Mouse (Mus musculus) forebrain, embryonic 10.5 days (tissue): ENCODE data around the gene Wdr81. TPM values are rescaled to one million over a fixed set of nuclear protein-coding genes. Genes with fewer than 3 reads are reported as not detected.
A peak's percentile ranks its signal among the peaks of the same experiment; 100 is the strongest.

Experiments
- DNase-seq: peaks from one replicate; pipeline ENCODE4 v3.0.0-alpha.2; 2017; ENCODE audit warnings: low spot score; ENCODE audit errors: extremely low spot score
- H3K27ac ChIP-seq: fragments of 300-500 bp; sonication (generic); 2 replicates; pipeline ENCODE4 v1.5.1; 2016; ENCODE audit warnings: mild to moderate bottlenecking
- H3K27me3 ChIP-seq: fragments of 300-500 bp; sonication (generic); 2 replicates; pipeline ENCODE4 v1.6.1; 2016; ENCODE audit warnings: mild to moderate bottlenecking; ENCODE audit not compliant: poor library complexity, severe bottlenecking
- H3K36me3 ChIP-seq: fragments of 300-500 bp; sonication (generic); replicated peaks from 2 replicates; pipeline ENCODE4 v1.6.1; 2016; ENCODE audit warnings: mild to moderate bottlenecking, moderate library complexity
- H3K4me1 ChIP-seq: fragments of 300-500 bp; sonication (generic); 2 replicates; pipeline ENCODE4 v1.6.1; 2016
- H3K4me3 ChIP-seq: fragments of 300-500 bp; sonication (generic); 2 replicates; pipeline ENCODE4 v1.5.1; 2016; ENCODE audit warnings: mild to moderate bottlenecking, moderate library complexity
- H3K9me3 ChIP-seq: fragments of 300-500 bp; sonication (generic); 2 replicates; pipeline ENCODE4 v1.6.1; 2016; ENCODE audit warnings: mild to moderate bottlenecking, moderate library complexity
- WGBS: fragments of 180-500 bp; shearing (Covaris S2); methylation state at CpG from one replicate; pipeline ENCODE4 v1.1.7; 2016; 5-methylcytosine and 5-hydroxymethylcytosine counted together
- polyA plus RNA-seq: library from polyadenylated mRNA; unstranded; fragments of >200 nt; fragmentation: Nextera tagmentation; extraction: Ambion mirVana; gene quantifications from 2 replicates; pipeline ENCODE4 v1.2.1, GENCODE M21; 2016

Wdr81 gene
- polyA plus RNA-seq, 1 experiment from 2014 or later: 6.4 TPM

- Histone ChIP-seq H3K9me3 (no peaks in the 10 kb centered on the region), H3K4me1 (peaks cover 17% of the 10 kb centered on the region), H3K27me3 (no peaks in the 10 kb centered on the region), H3K27ac (peak overlapping the region; percentile 18; the same call in 1 of the 2 replicates), H3K4me3 (no peak overlapping the region), H3K36me3 (peaks cover 37% of the 10 kb centered on the region)
- DNase-seq: no peak
- 55% methylated on average over 8 of the region's 8 CpGs for WGBS
Observed at GRCm38 (mm10) chr11:75443711-75444110, 10.8 kb downstream of the Wdr81 start.

- H3K27me3 ChIP-seq: no peaks in the 10 kb centered on the region
- H3K27ac ChIP-seq: no peak overlapping the region
- peaks cover 17% of the 10 kb centered on the region for H3K4me1 ChIP-seq
- H3K9me3 ChIP-seq: no peaks in the 10 kb centered on the region
- WGBS: 91% methylated on average over 16 of the region's 16 CpGs
- no peak for DNase-seq
- no peak overlapping the region for H3K4me3 ChIP-seq
- peaks cover 20% of the 10 kb centered on the region for H3K36me3 ChIP-seq
Observed at GRCm38 (mm10) chr11:75441601-75442000, 12.9 kb downstream of the Wdr81 start.

- no peak overlapping the region for H3K27ac ChIP-seq
- H3K4me1 ChIP-seq: peaks cover 17% of the 10 kb centered on the region
- H3K36me3 ChIP-seq: peaks cover 20% of the 10 kb centered on the region
- no peak overlapping the region for H3K4me3 ChIP-seq
- 91% methylated on average over 7 of the region's 7 CpGs for WGBS
- no peaks in the 10 kb centered on the region for H3K27me3 ChIP-seq
- DNase-seq: no peak
- no peaks in the 10 kb centered on the region for H3K9me3 ChIP-seq
Observed at GRCm38 (mm10) chr11:75441034-75441433, 13.5 kb downstream of the Wdr81 start.

- H3K4me3 ChIP-seq: no peak overlapping the region
- 77% methylated on average over 3 of the region's 3 CpGs for WGBS
- DNase-seq: no peak
- no peaks in the 10 kb centered on the region for H3K9me3 ChIP-seq
- H3K4me1 ChIP-seq: peaks cover 17% of the 10 kb centered on the region
- H3K27ac ChIP-seq: no peak overlapping the region
- peaks cover 17% of the 10 kb centered on the region for H3K36me3 ChIP-seq
- H3K27me3 ChIP-seq: no peaks in the 10 kb centered on the region
Observed at GRCm38 (mm10) chr11:75439951-75440350, 14.6 kb downstream of the Wdr81 start.

- H3K9me3 ChIP-seq: peaks cover under 1% of the 10 kb centered on the region; the same call in 1 of the 2 replicates
- peaks cover 16% of the 10 kb centered on the region for H3K4me1 ChIP-seq
- no peak within 1 kb of the TSS for H3K4me3 ChIP-seq
- peaks cover 12% of the 10 kb centered on the region for H3K36me3 ChIP-seq
- 92% methylated on average over 6 of the region's 6 CpGs for WGBS
- no peaks in the 10 kb centered on the region for H3K27me3 ChIP-seq
- H3K27ac ChIP-seq: no peak within 1 kb of the TSS
- no peak for DNase-seq
Observed at GRCm38 (mm10) chr11:75439363-75439762, 15.2 kb downstream of the Wdr81 start, which contains the start of gene Serpinf2. Serpinf2 (minus strand) TSS chr11:75439591.

- Histone ChIP-seq H3K9me3 (peaks cover 4% of the 10 kb centered on the region; the same call in 1 of the 2 replicates), H3K4me3 (no peak overlapping the region), H3K4me1 (peaks cover 10% of the 10 kb centered on the region), H3K27me3 (no peaks in the 10 kb centered on the region), H3K36me3 (peaks cover 10% of the 10 kb centered on the region), H3K27ac (no peak overlapping the region)
- no peak for DNase-seq
- WGBS: 97% methylated on average over 3 of the region's 3 CpGs
Observed at GRCm38 (mm10) chr11:75438804-75439203, 15.7 kb downstream of the Wdr81 start.

- peaks cover 10% of the 10 kb centered on the region for H3K36me3 ChIP-seq
- H3K27ac ChIP-seq: no peak overlapping the region
- no peak for DNase-seq
- H3K4me3 ChIP-seq: no peak overlapping the region
- H3K4me1 ChIP-seq: peaks cover 5% of the 10 kb centered on the region; the same call in 1 of the 2 replicates
- 84% methylated on average over 13 of the region's 13 CpGs for WGBS
- peaks cover 4% of the 10 kb centered on the region; the same call in 1 of the 2 replicates for H3K9me3 ChIP-seq
- no peaks in the 10 kb centered on the region for H3K27me3 ChIP-seq
Observed at GRCm38 (mm10) chr11:75438194-75438593, 16.3 kb downstream of the Wdr81 start.

- WGBS: 87% methylated on average over 5 of the region's 5 CpGs
- H3K27ac ChIP-seq: no peak overlapping the region
- H3K36me3 ChIP-seq: no peaks in the 10 kb centered on the region
- DNase-seq: no peak
- no peaks in the 10 kb centered on the region for H3K27me3 ChIP-seq
- no peak overlapping the region for H3K4me3 ChIP-seq
- peaks cover 7% of the 10 kb centered on the region; the same call in 1 of the 2 replicates for H3K9me3 ChIP-seq
- no peaks in the 10 kb centered on the region for H3K4me1 ChIP-seq
Observed at GRCm38 (mm10) chr11:75434138-75434537, 20.4 kb downstream of the Wdr81 start.

- Histone ChIP-seq H3K27ac (no peak overlapping the region), H3K4me3 (no peak overlapping the region), H3K36me3 (no peaks in the 10 kb centered on the region), H3K9me3 (peaks cover 7% of the 10 kb centered on the region; the same call in 1 of the 2 replicates), H3K4me1 (no peaks in the 10 kb centered on the region), H3K27me3 (no peaks in the 10 kb centered on the region)
- WGBS: 87% methylated on average over 11 of the region's 11 CpGs
- no peak for DNase-seq
Observed at GRCm38 (mm10) chr11:75431307-75431706, 23.2 kb downstream of the Wdr81 start.

GRCm38 (mm10) chr11:75429019-75429705, 25.4 kb downstream of the Wdr81 start:
- DNase-seq: no peak
- Histone ChIP-seq H3K27ac (no peak overlapping the region), H3K9me3 (peaks cover 5% of the 10 kb centered on the region; the same call in 1 of the 2 replicates), H3K4me3 (no peak overlapping the region), H3K27me3 (no peaks in the 10 kb centered on the region), H3K36me3 (no peaks in the 10 kb centered on the region), H3K4me1 (no peaks in the 10 kb centered on the region)
- WGBS: 92% methylated on average over 9 of the region's 9 CpGs

- no peak overlapping the region for H3K27ac ChIP-seq
- no peaks in the 10 kb centered on the region for H3K36me3 ChIP-seq
- H3K27me3 ChIP-seq: no peaks in the 10 kb centered on the region
- WGBS: 96% methylated on average over 3 of the region's 3 CpGs
- H3K9me3 ChIP-seq: no peaks in the 10 kb centered on the region
- no peak for DNase-seq
- H3K4me3 ChIP-seq: no peak overlapping the region
- peaks cover 31% of the 10 kb centered on the region for H3K4me1 ChIP-seq
Observed at GRCm38 (mm10) chr11:75424459-75424858, 30.1 kb downstream of the Wdr81 start.

GRCm38 (mm10) chr11:75424033-75424432, 30.5 kb downstream of the Wdr81 start:
- WGBS: 93% methylated on average over 9 of the region's 9 CpGs
- Histone ChIP-seq H3K4me3 (no peak overlapping the region), H3K4me1 (peaks cover 31% of the 10 kb centered on the region), H3K36me3 (no peaks in the 10 kb centered on the region), H3K27me3 (no peaks in the 10 kb centered on the region), H3K9me3 (no peaks in the 10 kb centered on the region), H3K27ac (no peak overlapping the region)
- no peak for DNase-seq

GRCm38 (mm10) chr11:75423091-75423490, 31.4 kb downstream of the Wdr81 start:
- peak overlapping the region; percentile 83; the same call in 1 of the 2 replicates for H3K27ac ChIP-seq
- no peaks in the 10 kb centered on the region for H3K9me3 ChIP-seq
- DNase-seq: no peak
- no peak overlapping the region for H3K4me3 ChIP-seq
- 91% methylated on average over 3 of the region's 3 CpGs for whole genome bisulfite sequencing
- peaks cover 31% of the 10 kb centered on the region for H3K4me1 ChIP-seq
- no peaks in the 10 kb centered on the region for H3K27me3 ChIP-seq
- no peaks in the 10 kb centered on the region; the same call in 1 of the 2 replicates for H3K36me3 ChIP-seq
